8 mouse cellular contexts compared by ENCODE assay signal in genomic region chr6:71831581-71831960, GRCm38 (mm10). TPM values are rescaled to one million over a fixed set of nuclear protein-coding genes. Genes with fewer than 3 reads are reported as not detected.
A peak's percentile ranks its signal among the peaks of the same experiment; 100 is the strongest.
DNase-seq lines count a peak whose midpoint lies in the region; ATAC-seq and TF ChIP-seq lines count a peak whose summit lies in the region.

No protein-coding gene starts in this region.

- H3K4me2 ChIP-seq in forebrain, embryonic 13.5 days = peak overlapping the region; percentile 77
- H3K4me2 ChIP-seq in liver, postnatal 0 days (ENCODE audit: low read depth, low read length) = peak overlapping the region; percentile 80
- peak overlapping the region; percentile 65 for H3K4me2 ChIP-seq in neural tube, embryonic 14.5 days (ENCODE audit: low read depth, low read length)

- no peak for TF ChIP-seq CTCF in ES-Bruce4 (IDR thresholded peaks at IDR 0.05; ENCODE audit: low read depth, low read length)
- TF ChIP-seq CTCF in liver, postnatal 0 days (IDR thresholded peaks at IDR 0.05; ENCODE audit: low read depth) = no peak

- H3K36me3 ChIP-seq in ES-Bruce4 (ENCODE audit: control insufficient read depth, insufficient read depth, low read length, poor library complexity, severe bottlenecking) = no peaks in the 10 kb centered on the region
- peaks cover 18% of the 10 kb centered on the region for H3K36me3 ChIP-seq in forebrain, embryonic 13.5 days (ENCODE audit: poor library complexity, severe bottlenecking)
- peaks cover 3% of the 10 kb centered on the region; the same call in 1 of the 2 replicates for H3K36me3 ChIP-seq in liver, postnatal 0 days (replicated peaks; ENCODE audit: insufficient read depth, low read length)
- no peaks in the 10 kb centered on the region for H3K36me3 ChIP-seq in neural tube, embryonic 14.5 days (ENCODE audit: control insufficient read depth, insufficient read depth, low read length)

- H3K27ac ChIP-seq in ES-Bruce4 (ENCODE audit: insufficient read depth, low read length) = peak overlapping the region; percentile 74
- H3K27ac ChIP-seq in forebrain, embryonic 13.5 days = peak overlapping the region; percentile 83
- H3K27ac ChIP-seq in liver, postnatal 0 days (ENCODE audit: low read depth) = peak overlapping the region; percentile 98
- peak overlapping the region; percentile 91 for H3K27ac ChIP-seq in neural tube, embryonic 14.5 days (ENCODE audit: low read depth, low read length)

- H3K9me3 ChIP-seq in ES-Bruce4 (replicated peaks; ENCODE audit: control insufficient read depth, insufficient read depth, low read length, poor library complexity, severe bottlenecking) = no peaks in the 10 kb centered on the region
- peaks cover 3% of the 10 kb centered on the region; the same call in 1 of the 2 replicates for H3K9me3 ChIP-seq in forebrain, embryonic 13.5 days (replicated peaks)
- no peaks in the 10 kb centered on the region for H3K9me3 ChIP-seq in liver, postnatal 0 days (ENCODE audit: low read length)
- no peaks in the 10 kb centered on the region for H3K9me3 ChIP-seq in neural tube, embryonic 14.5 days (ENCODE audit: control insufficient read depth, low read length)

- H3K4me1 ChIP-seq in ES-Bruce4 (ENCODE audit: control insufficient read depth, insufficient read depth, low read length) = no peaks in the 10 kb centered on the region
- peaks cover 18% of the 10 kb centered on the region for H3K4me1 ChIP-seq in forebrain, embryonic 13.5 days
- H3K4me1 ChIP-seq in liver, postnatal 0 days (ENCODE audit: insufficient read depth) = peaks cover 10% of the 10 kb centered on the region
- H3K4me1 ChIP-seq in neural tube, embryonic 14.5 days (ENCODE audit: control insufficient read depth, insufficient read depth, low read length) = peaks cover 3% of the 10 kb centered on the region; the same call in 1 of the 2 replicates

- peak overlapping the region; percentile 88 for H3K4me3 ChIP-seq in ES-Bruce4 (ENCODE audit: low read depth, low read length)
- H3K4me3 ChIP-seq in forebrain, embryonic 13.5 days = peak overlapping the region; percentile 73
- peak overlapping the region; percentile 85 for H3K4me3 ChIP-seq in liver, postnatal 0 days (ENCODE audit: low read depth, low read length)
- peak overlapping the region; percentile 99 for H3K4me3 ChIP-seq in neural tube, embryonic 14.5 days (ENCODE audit: low read depth, low read length)

- peak overlapping the region; percentile 66 for H3K9ac ChIP-seq in ES-Bruce4 (ENCODE audit: low read depth, poor library complexity, severe bottlenecking)
- H3K9ac ChIP-seq in forebrain, embryonic 13.5 days = peak overlapping the region; percentile 75
- H3K9ac ChIP-seq in liver, postnatal 0 days (replicated peaks) = peak overlapping the region; percentile 85
- peak overlapping the region; percentile 80 for H3K9ac ChIP-seq in neural tube, embryonic 14.5 days (replicated peaks; ENCODE audit: low read depth, low read length)

- TF ChIP-seq POLR2A in ES-Bruce4 (IDR thresholded peaks at IDR 0.05; ENCODE audit: insufficient read depth, low read length) = no peak

- DNase-seq in heart, postnatal 10 days = peak; percentile 97 to 98
- peak; percentile 91 for DNase-seq in large intestine, adult 2 months (ENCODE audit: low read depth, low spot score)
- peak; percentile 94 for DNase-seq in liver, postnatal 0 days
- DNase-seq in testis, postnatal 10 days (ENCODE audit: low spot score) = peak; percentile 92

- WGBS in forebrain, embryonic 13.5 days = under 1% methylated on average over 21 of the region's 21 CpGs
- under 1% methylated on average over 21 of the region's 21 CpGs for WGBS in large intestine, adult 2 months
- WGBS in liver, postnatal 0 days (ENCODE audit: insufficient replicate concordance) = 0% methylated on average over 21 of the region's 21 CpGs
- 0% methylated on average over 21 of the region's 21 CpGs for WGBS in neural tube, embryonic 14.5 days

- intact Hi-C loops in heart, postnatal 10 days (cut with DNase I) = no loop called here

- no peaks in the 10 kb centered on the region for H3K27me3 ChIP-seq in ES-Bruce4 (ENCODE audit: control insufficient read depth, insufficient read depth, low read length, poor library complexity, severe bottlenecking)
- H3K27me3 ChIP-seq in forebrain, embryonic 13.5 days = no peaks in the 10 kb centered on the region
- H3K27me3 ChIP-seq in liver, postnatal 0 days (ENCODE audit: insufficient read depth, low read length) = no peaks in the 10 kb centered on the region
- no peaks in the 10 kb centered on the region for H3K27me3 ChIP-seq in neural tube, embryonic 14.5 days (ENCODE audit: control insufficient read depth, insufficient read depth, low read length)

- no peak for TF ChIP-seq EP300 in ES-Bruce4 (IDR thresholded peaks at IDR 0.05; ENCODE audit: insufficient read depth, low read depth, low read length)
- peak; percentile 42; the same call in 1 of the 2 replicates for TF ChIP-seq EP300 in liver, postnatal 0 days (IDR thresholded peaks at IDR 0.05; ENCODE audit: low read depth)

- peak; percentile 98 for ATAC-seq in cerebellum, adult (ENCODE audit: insufficient number of reproducible peaks, low FRiP score, low TSS enrichment)
- peak; percentile 100 for ATAC-seq in forebrain, embryonic 13.5 days
- peak; percentile 97 for ATAC-seq in liver, postnatal 0 days
- ATAC-seq in neural tube, embryonic 14.5 days (ENCODE audit: low read depth) = peak; percentile 99

RNA-seq across cellular contexts. Expression of gene Immt, which starts 0.4 kb away (rescaled TPM):
- polyA plus RNA-seq in ES-Bruce4 (2011; ENCODE audit: insufficient read depth, insufficient read length, low read depth, missing spikeins) = 128 and 129 TPM in 2 replicates
- polyA plus RNA-seq in forebrain, embryonic 13.5 days (2015; fragmentation: Nextera tagmentation; extraction: Ambion mirVana) = 166 and 172 TPM in 2 replicates
- total RNA-seq in heart, postnatal 10 days (2021) = 100 to 1,000 TPM; 542 to 553 TPM
- polyA plus RNA-seq in large intestine, adult 2 months (2012; rRNA removed) = 70.6 and 78.4 TPM in 2 replicates
- polyA plus RNA-seq in liver, postnatal 0 days (2015; fragmentation: Nextera tagmentation; extraction: Ambion mirVana) = 82.5 and 88.1 TPM in 2 replicates
- 175 and 179 TPM in 2 replicates for polyA plus RNA-seq in neural tube, embryonic 14.5 days (2014; fragmentation: Nextera tagmentation; extraction: Ambion mirVana)

RNA-seq across cellular contexts. Expression of gene Mrpl35, which starts 4.8 kb away (rescaled TPM):
- 60.8 and 70.5 TPM in 2 replicates for polyA plus RNA-seq in ES-Bruce4 (2011; ENCODE audit: insufficient read depth, insufficient read length, low read depth, missing spikeins)
- polyA plus RNA-seq in forebrain, embryonic 13.5 days (2015; fragmentation: Nextera tagmentation; extraction: Ambion mirVana) = 55.7 and 58.1 TPM in 2 replicates
- 10 to 100 TPM; 49.1 to 50.0 TPM for total RNA-seq in heart, postnatal 10 days (2021)
- polyA plus RNA-seq in large intestine, adult 2 months (2012; rRNA removed) = 9.7 and 10.3 TPM in 2 replicates
- polyA plus RNA-seq in liver, postnatal 0 days (2015; fragmentation: Nextera tagmentation; extraction: Ambion mirVana) = 57.3 and 59.4 TPM in 2 replicates
- polyA plus RNA-seq in neural tube, embryonic 14.5 days (2014; fragmentation: Nextera tagmentation; extraction: Ambion mirVana) = 46.2 and 48.5 TPM in 2 replicates

Comparison
In these comparisons a context has a peak if more than half of its experiments do, and no peak if none do; other contexts are left out.
1. Peak in every context shown above with its lines: DNase-seq, ATAC-seq, H3K4me3 ChIP-seq and H3K27ac ChIP-seq.